Comparison of ENCODE assay signal across 9 mouse cellular contexts in genomic region chr8:12755312-12755711, GRCm38 (mm10). TPM values are rescaled to one million over a fixed set of nuclear protein-coding genes. Genes with fewer than 3 reads are reported as not detected.
DNase-seq lines count a peak whose midpoint lies in the region; ATAC-seq and TF ChIP-seq lines count a peak whose summit lies in the region.
"Had no signal": no experiment of that assay in that cellular context is flagged by ENCODE, and none has a peak within 500 bp of the region (broad histone marks: within the 10 kb centered on the region; RNA-seq: fewer than 3 reads in every experiment).

No protein-coding gene starts in this region.

- no peaks in the 10 kb centered on the region for H3K27me3 ChIP-seq in forebrain, postnatal 0 days (ENCODE audit: insufficient read depth, low read length)
- no peaks in the 10 kb centered on the region for H3K27me3 ChIP-seq in forebrain, embryonic 11.5 days (ENCODE audit: control insufficient read depth, insufficient read depth, low read length)
- H3K27me3 ChIP-seq in stomach, postnatal 0 days (ENCODE audit: control insufficient read depth, insufficient read depth, low read length) = no peaks in the 10 kb centered on the region
- H3K27me3 ChIP-seq in hindbrain, embryonic 13.5 days = no peaks in the 10 kb centered on the region; the same call in 1 of the 2 replicates

- H3K36me3 ChIP-seq in forebrain, postnatal 0 days (ENCODE audit: insufficient read depth) = no peaks in the 10 kb centered on the region
- H3K36me3 ChIP-seq in forebrain, embryonic 11.5 days (ENCODE audit: control insufficient read depth, insufficient read depth, low read length) = no peaks in the 10 kb centered on the region
- H3K36me3 ChIP-seq in stomach, postnatal 0 days (ENCODE audit: control insufficient read depth, insufficient read depth, low read length) = no peaks in the 10 kb centered on the region
- H3K36me3 ChIP-seq in hindbrain, embryonic 13.5 days = no peaks in the 10 kb centered on the region
- H3K36me3 ChIP-seq: liver, embryonic 15.5 days had no signal

- no peak overlapping the region for H3K4me2 ChIP-seq in forebrain, postnatal 0 days (ENCODE audit: low read depth)
- H3K4me2 ChIP-seq in forebrain, embryonic 11.5 days (ENCODE audit: low read depth, low read length, severe bottlenecking) = no peak overlapping the region
- H3K4me2 ChIP-seq in stomach, postnatal 0 days (replicated peaks; ENCODE audit: low read depth) = no peak overlapping the region
- no peak overlapping the region for H3K4me2 ChIP-seq in hindbrain, embryonic 13.5 days
- H3K4me2 ChIP-seq: liver, embryonic 15.5 days had no signal

- no peak overlapping the region for H3K9ac ChIP-seq in forebrain, postnatal 0 days
- no peak overlapping the region for H3K9ac ChIP-seq in forebrain, embryonic 11.5 days (ENCODE audit: low read length)
- no peak overlapping the region for H3K9ac ChIP-seq in stomach, postnatal 0 days (ENCODE audit: low read length)
- no peak overlapping the region for H3K9ac ChIP-seq in hindbrain, embryonic 13.5 days
- H3K9ac ChIP-seq: liver, embryonic 15.5 days had no signal

- no peak overlapping the region for H3K4me3 ChIP-seq in forebrain, postnatal 0 days (ENCODE audit: low read depth, low read length)
- no peak overlapping the region for H3K4me3 ChIP-seq in forebrain, embryonic 11.5 days (ENCODE audit: low read depth, low read length)
- no peak overlapping the region for H3K4me3 ChIP-seq in stomach, postnatal 0 days (ENCODE audit: low read depth, low read length)
- no peak overlapping the region for H3K4me3 ChIP-seq in hindbrain, embryonic 13.5 days
- H3K4me3 ChIP-seq: liver, embryonic 15.5 days had no signal

- 45% methylated on average over 2 of the region's 2 CpGs for WGBS in forebrain, postnatal 0 days
- WGBS in forebrain, embryonic 11.5 days = 59% methylated on average over 2 of the region's 2 CpGs
- 52% methylated on average over 2 of the region's 2 CpGs for WGBS in stomach, postnatal 0 days
- WGBS in hindbrain, embryonic 13.5 days = 65% methylated on average over 2 of the region's 2 CpGs

- no peak for TF ChIP-seq EP300 in stomach, postnatal 0 days (optimal IDR thresholded peaks at IDR 0.05)

- DNase-seq in forebrain, postnatal 0 days = peak; percentile 10
- no peak for DNase-seq in forebrain, embryonic 11.5 days (ENCODE audit: low spot score)
- peak; percentile 28 for DNase-seq in thymus, postnatal 14 days
- DNase-seq in thymus, postnatal 0 days (ENCODE audit: low spot score) = no peak
- DNase-seq in stomach, postnatal 0 days (ENCODE audit: low spot score) = no peak
- no peak for DNase-seq in right cerebral cortex, postnatal 10 days (ENCODE audit: low spot score in 2 of 2)

- no peak overlapping the region for H3K27ac ChIP-seq in forebrain, postnatal 0 days (ENCODE audit: low read depth, low read length)
- no peak overlapping the region for H3K27ac ChIP-seq in forebrain, embryonic 11.5 days (ENCODE audit: low read depth, low read length)
- 0 out of 2 replicates have a peak overlapping the region, but pooled peaks have one; percentile 18 for H3K27ac ChIP-seq in stomach, postnatal 0 days (replicated peaks)
- no peak overlapping the region for H3K27ac ChIP-seq in hindbrain, embryonic 13.5 days
- H3K27ac ChIP-seq: liver, embryonic 15.5 days had no signal

- H3K4me1 ChIP-seq in forebrain, postnatal 0 days (ENCODE audit: insufficient read depth) = 0 out of 2 replicates have a peak, but pooled peaks cover 9% of the 10 kb centered on the region
- peaks cover 6% of the 10 kb centered on the region; the same call in 1 of the 2 replicates for H3K4me1 ChIP-seq in forebrain, embryonic 11.5 days (replicated peaks; ENCODE audit: control insufficient read depth, insufficient read depth, low read length)
- H3K4me1 ChIP-seq in stomach, postnatal 0 days (replicated peaks; ENCODE audit: control insufficient read depth, insufficient read depth) = no peaks in the 10 kb centered on the region
- H3K4me1 ChIP-seq in hindbrain, embryonic 13.5 days (replicated peaks) = peaks cover 32% of the 10 kb centered on the region

- no peak for ATAC-seq in forebrain, postnatal 0 days
- ATAC-seq in forebrain, embryonic 11.5 days (replicated peaks; ENCODE audit: low FRiP score) = no peak
- peak; percentile 60 to 64 for ATAC-seq in hematopoietic stem cell, adult 5-6 weeks (replicated peaks in 1 of 2; ENCODE audit: insufficient read depth in 1 of 2, low FRiP score in 2 of 2, low TSS enrichment in 1 of 2, low read depth in 1 of 2, poor library complexity in 2 of 2, severe bottlenecking in 2 of 2)
- no peak for ATAC-seq in stomach, postnatal 0 days (ENCODE audit: low FRiP score, low TSS enrichment)
- no peak for ATAC-seq in hindbrain, embryonic 13.5 days (ENCODE audit: low FRiP score)

- peak; percentile 44 for TF ChIP-seq CTCF in forebrain, postnatal 0 days (IDR thresholded peaks at IDR 0.05; ENCODE audit: low read depth)
- TF ChIP-seq CTCF in stomach, postnatal 0 days (IDR thresholded peaks at IDR 0.05; ENCODE audit: low read depth) = peak; percentile 74

- H3K9me3 ChIP-seq in forebrain, postnatal 0 days (ENCODE audit: low read length) = no peaks in the 10 kb centered on the region
- no peaks in the 10 kb centered on the region for H3K9me3 ChIP-seq in forebrain, embryonic 11.5 days (ENCODE audit: control insufficient read depth, low read length)
- no peaks in the 10 kb centered on the region for H3K9me3 ChIP-seq in stomach, postnatal 0 days (ENCODE audit: control insufficient read depth, low read length)
- H3K9me3 ChIP-seq in hindbrain, embryonic 13.5 days = no peaks in the 10 kb centered on the region
- H3K9me3 ChIP-seq: liver, embryonic 15.5 days had no signal

RNA-seq across cellular contexts. Expression of gene Atp11a, which starts 1.5 kb away (rescaled TPM):
- 26.1 and 36.1 TPM in 2 replicates for total RNA-seq in forebrain, postnatal 0 days (2014; rRNA removed)
- polyA plus RNA-seq in forebrain, postnatal 0 days (2015; fragmentation: Nextera tagmentation; extraction: Ambion mirVana) = 7.2 and 10.5 TPM in 2 replicates
- 18.5 and 18.9 TPM in 2 replicates for polyA plus RNA-seq in forebrain, embryonic 11.5 days (2014; fragmentation: Nextera tagmentation; extraction: Ambion mirVana)
- 5.5 and 7.5 TPM in 2 replicates for polyA plus RNA-seq in thymus, postnatal 0 days (2015; fragmentation: Nextera tagmentation; extraction: Ambion mirVana)
- total RNA-seq in hematopoietic stem cell, adult 5-6 weeks (2017) = 18.0 and 19.8 TPM in 2 replicates
- 6.6 and 7.4 TPM in 2 replicates for polyA plus RNA-seq in stomach, postnatal 0 days (2015; fragmentation: Nextera tagmentation; extraction: Ambion mirVana)
- 7.9 and 8.8 TPM in 2 replicates for polyA plus RNA-seq in hindbrain, embryonic 13.5 days (2015; fragmentation: Nextera tagmentation; extraction: Ambion mirVana)

Comparison
In these comparisons a context has a peak if more than half of its experiments do, and no peak if none do; other contexts are left out.
1. DNase-seq: peak in forebrain, postnatal 0 days (single experiment) and thymus, postnatal 14 days (single experiment); none in forebrain, embryonic 11.5 days (single experiment), thymus, postnatal 0 days (single experiment), stomach, postnatal 0 days (single experiment) and right cerebral cortex, postnatal 10 days (0 of 2).
2. ATAC-seq: peak in hematopoietic stem cell, adult 5-6 weeks (2 of 2); none in forebrain, postnatal 0 days (single experiment), forebrain, embryonic 11.5 days (single experiment), stomach, postnatal 0 days (single experiment) and hindbrain, embryonic 13.5 days (single experiment).